Mouse (Mus musculus) CH12.LX (cell line): ENCODE measurements around the gene Cuta. TPM values are rescaled to one million over a fixed set of nuclear protein-coding genes. Genes with fewer than 3 reads are reported as not detected.

Experiments used
- DNase-seq: peaks from one replicate; pipeline ENCODE4 v3.0.0-alpha.2; 2013; ENCODE audit errors: extremely low read depth
- H3K27ac ChIP-seq: 2 replicates; pipeline ENCODE4 v1.5.1; 2012; ENCODE audit warnings: low read depth, mild to moderate bottlenecking, control low read depth, moderate library complexity; ENCODE audit not compliant: insufficient read depth
- H3K27me3 ChIP-seq: replicated peaks from 2 replicates; pipeline ENCODE3; 2012; ENCODE audit warnings: inconsistent platforms
- H3K36me3 ChIP-seq, 2 experiments: replicated peaks in 1 of 2; 2 replicates each; pipeline versions ENCODE3 to v1.6.1; 2012; ENCODE audit warnings: inconsistent platforms in 1 of 2, low read length in 1 of 2, mild to moderate bottlenecking in 1 of 2, mixed read lengths in 1 of 2, moderate library complexity in 1 of 2; ENCODE audit not compliant: control insufficient read depth in 1 of 2, insufficient read depth in 1 of 2
- H3K4me1 ChIP-seq, 2 experiments: 2 replicates each; pipeline ENCODE4 v1.6.1; 2012; ENCODE audit warnings: inconsistent platforms in 1 of 2, moderate library complexity in 1 of 2; ENCODE audit not compliant: insufficient read depth in 2 of 2, control insufficient read depth in 1 of 2
- H3K4me2 ChIP-seq: 2 replicates; pipeline ENCODE4 v1.6.1; 2012; ENCODE audit warnings: low read depth, mild to moderate bottlenecking, control low read depth; ENCODE audit not compliant: poor library complexity, insufficient read depth, severe bottlenecking
- H3K4me3 ChIP-seq, 3 experiments: fragments of 150-350 bp in 1 of 3; sonication (generic) in 1 of 3; replicated peaks in 1 of 3; 2 replicates each; pipeline versions ENCODE3 to v1.5.1; 2011 to 2012; ENCODE audit warnings: low read depth in 2 of 3, low read length in 2 of 3, mild to moderate bottlenecking in 2 of 3, moderate library complexity in 2 of 3, control low read depth in 1 of 3, improper control_type of control experiment in 1 of 3, inconsistent platforms in 1 of 3, mixed read lengths in 1 of 3; ENCODE audit not compliant: poor library complexity in 1 of 3
- H3K79me2 ChIP-seq: replicated peaks from 2 replicates; pipeline ENCODE4 v1.6.1; 2012; ENCODE audit warnings: mild to moderate bottlenecking, moderate library complexity; ENCODE audit not compliant: control insufficient read depth, poor library complexity, insufficient read depth, severe bottlenecking; ENCODE audit errors: extremely low read depth
- H3K9ac ChIP-seq: 2 replicates; pipeline ENCODE4 v1.6.1; 2012; ENCODE audit warnings: low read depth, mild to moderate bottlenecking, control low read depth, moderate library complexity; ENCODE audit not compliant: insufficient read depth
- H3K9me3 ChIP-seq: replicated peaks from 2 replicates; pipeline ENCODE3; 2012; ENCODE audit warnings: low read length, inconsistent platforms, mixed read lengths
- BHLHE40 ChIP-seq: IDR thresholded peaks from 2 replicates; pipeline ENCODE4 v1.6.1; 2011; ENCODE audit warnings: mild to moderate bottlenecking, low read depth, low read length, improper control_type of control experiment
- CHD2 ChIP-seq: IDR thresholded peaks from 2 replicates; pipeline ENCODE4 v1.6.1; 2011; ENCODE audit warnings: low read length, improper control_type of control experiment
- CTCF ChIP-seq, 2 experiments: IDR thresholded peaks in 1 of 2; conservative IDR thresholded peaks in 1 of 2; 2 replicates each; pipeline ENCODE4 v1.5.1; 2011 to 2012; ENCODE audit warnings: low read depth in 2 of 2, low read length in 2 of 2, improper control_type of control experiment in 1 of 2, inconsistent platforms in 1 of 2, mild to moderate bottlenecking in 1 of 2, moderate library complexity in 1 of 2
- E2F4 ChIP-seq: IDR thresholded peaks from 2 replicates; pipeline ENCODE4 v1.6.1; 2011; ENCODE audit warnings: low read depth, low read length, improper control_type of control experiment; ENCODE audit not compliant: insufficient replicate concordance
- ELF1 ChIP-seq: IDR thresholded peaks from 2 replicates; pipeline ENCODE4 v1.6.1; 2014; ENCODE audit warnings: low read depth, mild to moderate bottlenecking, inconsistent platforms, low read length, improper control_type of control experiment
- EP300 ChIP-seq: IDR thresholded peaks from 2 replicates; pipeline ENCODE4 v1.6.1; 2011; ENCODE audit warnings: low read length, improper control_type of control experiment
- ETS1 ChIP-seq: conservative IDR thresholded peaks from 2 replicates; pipeline ENCODE4 v1.6.1; 2012; ENCODE audit warnings: low read depth, mild to moderate bottlenecking, inconsistent platforms, low read length, improper control_type of control experiment, moderate library complexity
- IRF4 ChIP-seq: IDR thresholded peaks from 2 replicates; pipeline ENCODE4 v1.6.1; 2014; ENCODE audit warnings: low read depth, mild to moderate bottlenecking, inconsistent platforms, low read length, improper control_type of control experiment
- JUN ChIP-seq: IDR thresholded peaks from 2 replicates; pipeline ENCODE4 v1.6.1; 2011; ENCODE audit warnings: low read depth, mild to moderate bottlenecking, low read length, improper control_type of control experiment, moderate library complexity; ENCODE audit not compliant: insufficient read depth
- JUND ChIP-seq: conservative IDR thresholded peaks from 2 replicates; pipeline ENCODE4 v1.6.1; 2011; ENCODE audit warnings: low read depth, low read length, improper control_type of control experiment
- MAFK ChIP-seq: IDR thresholded peaks from 2 replicates; pipeline ENCODE4 v1.6.1; 2011; ENCODE audit warnings: low read length, improper control_type of control experiment; ENCODE audit not compliant: insufficient replicate concordance
- MAX ChIP-seq: IDR thresholded peaks from 2 replicates; pipeline ENCODE4 v1.6.1; 2011; ENCODE audit warnings: low read length, improper control_type of control experiment
- MXI1 ChIP-seq: IDR thresholded peaks from 2 replicates; pipeline ENCODE4 v1.6.1; 2011; ENCODE audit warnings: mild to moderate bottlenecking, low read depth, low read length, improper control_type of control experiment
- MYC ChIP-seq: IDR thresholded peaks from 2 replicates; pipeline ENCODE4 v1.6.1; 2011; ENCODE audit warnings: low read depth, mild to moderate bottlenecking, improper control_type of control experiment, low read length
- NRF1 ChIP-seq: IDR thresholded peaks from 2 replicates; pipeline ENCODE4 v1.6.1; 2014; ENCODE audit warnings: low read depth, mild to moderate bottlenecking, inconsistent platforms, low read length, improper control_type of control experiment, moderate library complexity
- PAX5 ChIP-seq: IDR thresholded peaks from 2 replicates; pipeline ENCODE4 v1.6.1; 2012; ENCODE audit warnings: low read length, inconsistent platforms, mixed read lengths
- POLR2A ChIP-seq: IDR thresholded peaks from 2 replicates; pipeline ENCODE4 v1.6.1; 2011; ENCODE audit warnings: low read depth, mild to moderate bottlenecking, improper control_type of control experiment, low read length
- POLR2AphosphoS2 ChIP-seq: IDR thresholded peaks from 2 replicates; pipeline ENCODE4 v1.6.1; 2011; ENCODE audit warnings: low read depth, low read length, improper control_type of control experiment
- RAD21 ChIP-seq: IDR thresholded peaks from 2 replicates; pipeline ENCODE4 v1.6.1; 2011; ENCODE audit warnings: low read depth, mild to moderate bottlenecking, low read length, improper control_type of control experiment, moderate library complexity
- SIN3A ChIP-seq: IDR thresholded peaks from 2 replicates; pipeline ENCODE4 v1.6.1; 2012; ENCODE audit warnings: low read length, improper control_type of control experiment, inconsistent platforms
- SMC3 ChIP-seq: IDR thresholded peaks from 2 replicates; pipeline ENCODE4 v1.6.1; 2011; ENCODE audit warnings: low read depth, low read length, improper control_type of control experiment
- TBP ChIP-seq: conservative IDR thresholded peaks from 2 replicates; pipeline ENCODE4 v1.6.1; 2011; ENCODE audit warnings: low read depth, low read length, improper control_type of control experiment
- TCF12 ChIP-seq: IDR thresholded peaks from 2 replicates; pipeline ENCODE4 v1.6.1; 2014; ENCODE audit warnings: low read depth, mild to moderate bottlenecking, inconsistent platforms, low read length, improper control_type of control experiment
- ZC3H11A ChIP-seq: IDR thresholded peaks from 2 replicates; pipeline ENCODE4 v1.6.1; 2012; ENCODE audit warnings: low read depth, mild to moderate bottlenecking, inconsistent platforms, low read length, improper control_type of control experiment
- ZKSCAN1 ChIP-seq: IDR thresholded peaks from 2 replicates; pipeline ENCODE4 v1.6.1; 2012; ENCODE audit warnings: low read depth, inconsistent platforms, low read length, improper control_type of control experiment, borderline replicate concordance
- dilution Hi-C: fragments of 300-500 bp; cut with MboI; formaldehyde crosslinking; loops from 2 replicates; pipeline ENCODE4 v1.14.3; 2020; ENCODE audit warnings: low sequenced_read_pairs; ENCODE audit not compliant: extremely low pct_unique_long_range_greater_than_20kb, extremely low pct_ligation_motif_present
- in situ Hi-C: fragments of 300-500 bp; cut with MboI; formaldehyde crosslinking; loops from 3 replicates; pipeline ENCODE4 v1.14.3; 2019; ENCODE audit warnings: low sequenced_read_pairs, low pct_ligation_motif_present, low pct_unique_long_range_greater_than_20kb, mixed read lengths
- polyA plus RNA-seq: library from polyadenylated mRNA; unstranded; fragments of >175 nt; gene quantifications from 2 replicates; pipeline ENCODE4 v1.2.1, GENCODE M21; 2012; ENCODE audit warnings: low read depth; ENCODE audit not compliant: insufficient read length
- total RNA-seq, 2 experiments: library from RNA; depleted of rRNA; stranded (reverse); fragments of 300-350 nt in 1 of 2; fragments of >200 nt in 1 of 2; gene quantifications; 2 replicates each; pipeline ENCODE4 v1.2.3; 2012 to 2014

The Cuta gene
- total and polyA plus RNA-seq, 3 experiments = 30.5 to 121 (median 34.6) TPM

DNA sequence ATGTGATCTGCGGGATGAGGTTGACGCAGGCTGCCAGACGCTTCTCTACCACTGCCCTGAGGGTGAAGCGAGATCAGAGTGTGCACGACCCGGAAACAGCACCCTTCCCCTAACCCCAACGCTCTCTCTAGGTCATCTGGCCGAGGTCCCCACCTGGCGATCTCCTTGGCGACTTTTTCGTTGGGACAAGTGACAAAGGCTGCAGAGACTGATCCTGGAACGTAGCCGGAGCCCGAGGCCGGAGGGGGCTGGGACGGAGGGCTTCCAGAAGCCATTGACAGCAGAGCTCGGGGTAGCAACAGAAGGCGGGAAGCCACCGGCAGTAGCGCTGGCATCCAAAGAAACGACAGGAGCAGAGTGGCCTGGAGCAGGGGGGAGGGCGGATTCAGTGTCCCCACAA is 638 bp downstream of the Cuta start:
- peak overlapping the region; percentile 91 for H3K4me2 ChIP-seq
- in situ Hi-C loops = no loop called here
- peaks cover 2 to 35% of the 10 kb centered on the region in 2 experiments; a peak in 3 of 4 replicates for H3K4me1 ChIP-seq
- peak overlapping the region; percentile 29; the same call in 1 of the 2 replicates for H3K27ac ChIP-seq
- no peak for DNase-seq
- TF ChIP-seq SMC3 = no peak
- TF ChIP-seq CTCF (conservative IDR thresholded peaks at IDR 0.05 in 1 of 2, IDR thresholded peaks at IDR 0.05 in 1 of 2; ENCODE audit: low read depth in 2 of 2, low read length in 2 of 2) = no peak
- H3K27me3 ChIP-seq = peaks cover 14% of the 10 kb centered on the region
- peak overlapping the region; percentile 78 to 79 (median 78) for H3K4me3 ChIP-seq
- peak overlapping the region; percentile 76 for H3K9ac ChIP-seq
- H3K79me2 ChIP-seq = peaks cover 6% of the 10 kb centered on the region
- H3K36me3 ChIP-seq = peaks cover 30 to 38% of the 10 kb centered on the region in 2 experiments
- dilution Hi-C loops = no loop called here
- no peaks in the 10 kb centered on the region for H3K9me3 ChIP-seq

GRCm38 (mm10) chr17:26937883-26938695 is 1.3 kb downstream of the Cuta start:
- H3K4me1 ChIP-seq = peaks cover 2 to 41% of the 10 kb centered on the region in 2 experiments; a peak in 3 of 4 replicates
- 0 out of 2 replicates have a peak overlapping the region, but pooled peaks have one; percentile 29 for H3K27ac ChIP-seq
- H3K4me3 ChIP-seq = peak overlapping the region; percentile 78 to 79 (median 78)
- peaks cover 6% of the 10 kb centered on the region for H3K79me2 ChIP-seq
- peaks cover 30 to 39% of the 10 kb centered on the region in 2 experiments for H3K36me3 ChIP-seq
- in situ Hi-C loops (no loop called here), dilution Hi-C loops (no loop called here)
- H3K9me3 ChIP-seq = no peaks in the 10 kb centered on the region
- peak; percentile 40 for DNase-seq
- H3K9ac ChIP-seq = peak overlapping the region; percentile 76
- TF ChIP-seq ETS1 = no peak
- TF ChIP-seq MAX = peak; percentile 57; the same call in 1 of the 2 replicates
- 0 out of 2 replicates have a peak, but pooled peaks have one; percentile 9 for TF ChIP-seq CHD2
- peak; percentile 58 for TF ChIP-seq IRF4
- peak; percentile 32; the same call in 1 of the 2 replicates for TF ChIP-seq POLR2AphosphoS2
- TF ChIP-seq PAX5 = no peak
- TF ChIP-seq NRF1 = no peak
- no peak for TF ChIP-seq E2F4
- TF ChIP-seq SIN3A = peak; percentile 29; the same call in 1 of the 2 replicates
- 0 out of 2 replicates have a peak, but pooled peaks have one; percentile 25 for TF ChIP-seq ELF1
- no peak for TF ChIP-seq ZKSCAN1
- TF ChIP-seq RAD21 = no peak
- no peak for TF ChIP-seq JUN
- peak; percentile 50; the same call in 1 of the 2 replicates for TF ChIP-seq EP300
- no peak for TF ChIP-seq BHLHE40
- TF ChIP-seq TCF12 = no peak
- no peak for TF ChIP-seq POLR2A
- TF ChIP-seq ZC3H11A = no peak
- TF ChIP-seq CTCF (conservative IDR thresholded peaks at IDR 0.05 in 1 of 2, IDR thresholded peaks at IDR 0.05 in 1 of 2; ENCODE audit: low read depth in 2 of 2, low read length in 2 of 2) = no peak
- no peak for TF ChIP-seq MAFK
- TF ChIP-seq MYC = peak; percentile 74; the same call in 1 of the 2 replicates
- TF ChIP-seq MXI1 = peak; percentile 53; the same call in 1 of the 2 replicates
- TF ChIP-seq TBP = no peak
- peak; percentile 63 for TF ChIP-seq JUND
- H3K27me3 ChIP-seq = peaks cover 8% of the 10 kb centered on the region
- H3K4me2 ChIP-seq = peak overlapping the region; percentile 91
